Comparison of ENCODE assay signal across 8 mouse cellular contexts in genomic region chr1:164342161-164342560, GRCm38 (mm10). TPM values are rescaled to one million over a fixed set of nuclear protein-coding genes. Genes with fewer than 3 reads are reported as not detected.
DNase-seq lines count a peak whose midpoint lies in the region; ATAC-seq and TF ChIP-seq lines count a peak whose summit lies in the region.

No protein-coding gene starts in this region.

- in situ Hi-C loops in CH12.LX (cut with MboI; ENCODE audit: low pct_ligation_motif_present, low pct_unique_long_range_greater_than_20kb, low sequenced_read_pairs) = no loop called here

- H3K27me3 ChIP-seq in CH12.LX (replicated peaks) = no peaks in the 10 kb centered on the region

- no peak for TF ChIP-seq POLR2A in CH12.LX (IDR thresholded peaks at IDR 0.05; ENCODE audit: low read depth, low read length)

- no peak for TF ChIP-seq EP300 in CH12.LX (IDR thresholded peaks at IDR 0.05; ENCODE audit: low read length)

- no peak overlapping the region for H3K27ac ChIP-seq in CH12.LX (ENCODE audit: insufficient read depth, low read depth)

- H3K9me3 ChIP-seq in CH12.LX (replicated peaks; ENCODE audit: low read length) = no peaks in the 10 kb centered on the region

- no peak overlapping the region for H3K4me2 ChIP-seq in CH12.LX (ENCODE audit: insufficient read depth, low read depth, poor library complexity, severe bottlenecking)

- dilution Hi-C loops in CH12.LX (cut with MboI; ENCODE audit: extremely low pct_ligation_motif_present, extremely low pct_unique_long_range_greater_than_20kb, low sequenced_read_pairs) = no loop called here

- H3K4me3 ChIP-seq in CH12.LX (replicated peaks in 1 of 3; ENCODE audit: low read depth in 2 of 3, low read length in 2 of 3, poor library complexity in 1 of 3) = no peak overlapping the region

- 0 out of 2 replicates have a peak, but pooled peaks have one; percentile 44 for ATAC-seq in megakaryocyte-erythroid progenitor cell, adult 5-6 weeks (replicated peaks; ENCODE audit: low FRiP score, low TSS enrichment, poor library complexity, severe bottlenecking)

- no peak overlapping the region for H3K9ac ChIP-seq in CH12.LX (ENCODE audit: insufficient read depth, low read depth)

- H3K36me3 ChIP-seq in CH12.LX (replicated peaks in 1 of 2; ENCODE audit: control insufficient read depth in 1 of 2, insufficient read depth in 1 of 2, low read length in 1 of 2) = peaks cover 0 to 31% of the 10 kb centered on the region in 2 experiments

- TF ChIP-seq CTCF in CH12.LX (conservative IDR thresholded peaks at IDR 0.05 in 1 of 2, IDR thresholded peaks at IDR 0.05 in 1 of 2; ENCODE audit: low read depth in 2 of 2, low read length in 2 of 2) = peak; percentile 58 to 65

- TF ChIP-seq RAD21 in CH12.LX (IDR thresholded peaks at IDR 0.05; ENCODE audit: low read depth, low read length) = peak; percentile 44

- H3K4me1 ChIP-seq in CH12.LX (ENCODE audit: control insufficient read depth in 1 of 2, insufficient read depth in 2 of 2) = no peaks in the 10 kb centered on the region

- intact Hi-C loops in left cerebral cortex, postnatal 25 days (cut with DNase I) = no loop called here

- peak; percentile 58 for DNase-seq in kidney, adult 18-20 months
- no peak for DNase-seq in kidney, adult 11 months
- DNase-seq in CH12.LX (ENCODE audit: extremely low read depth) = peak; percentile 22
- DNase-seq in adrenal gland, postnatal 36 days = peak; percentile 31 to 43
- no peak for DNase-seq in neural tube, embryonic 10.5 days (ENCODE audit: extremely low spot score, low spot score)
- DNase-seq in left cerebral cortex, postnatal 25 days (ENCODE audit: low spot score in 2 of 2) = no peak
- DNase-seq in cerebellum, postnatal 4 days (ENCODE audit: low spot score in 2 of 2) = no peak

- no peaks in the 10 kb centered on the region for H3K79me2 ChIP-seq in CH12.LX (replicated peaks; ENCODE audit: control insufficient read depth, extremely low read depth, insufficient read depth, poor library complexity, severe bottlenecking)

TF ChIP-seq in CH12.LX, 34 proteins besides CTCF, POLR2A, EP300 and RAD21:
- no peak for TF ChIP-seq UBTF (IDR thresholded peaks at IDR 0.05; ENCODE audit: low read depth, low read length)
- TF ChIP-seq SMC3 (IDR thresholded peaks at IDR 0.05; ENCODE audit: low read depth, low read length) = peak; percentile 40
- no peak for TF ChIP-seq BHLHE40 (IDR thresholded peaks at IDR 0.05; ENCODE audit: low read depth, low read length)
- TF ChIP-seq MXI1 (IDR thresholded peaks at IDR 0.05; ENCODE audit: low read depth, low read length) = no peak

RNA-seq across cellular contexts. Expression of gene Blzf1, which starts 34.9 kb away (rescaled TPM):
- 13.7 and 17.5 TPM in 2 replicates for total RNA-seq in CH12.LX (2012; rRNA removed)
- 21.9 and 22.2 TPM in 2 replicates for total RNA-seq in CH12.LX (2014; rRNA removed)
- polyA plus RNA-seq in CH12.LX (2012; ENCODE audit: insufficient read length, low read depth) = 18.8 and 24.7 TPM in 2 replicates
- 10 to 100 TPM; 30.7 to 30.9 TPM for total RNA-seq in adrenal gland, postnatal 36 days (2021)
- 20.3 and 23.3 TPM in 2 replicates for total RNA-seq in megakaryocyte-erythroid progenitor cell, adult 5-6 weeks (2014; fragmentation: Nextera tagmentation)
- total RNA-seq in megakaryocyte-erythroid progenitor cell, adult 5-6 weeks (2017) = 42.8 and 43.0 TPM in 2 replicates
- total RNA-seq in left cerebral cortex, postnatal 25 days (2021) = 10 to 100 TPM; 26.2 to 28.5 TPM

RNA-seq across cellular contexts. Expression of gene Nme7, which starts 38.2 kb away (rescaled TPM):
- total RNA-seq in CH12.LX (2012; rRNA removed) (23.5 and 28.4 TPM in 2 replicates), CH12.LX (2014; rRNA removed) (33.2 and 35.9 TPM in 2 replicates)
- 25.3 and 29.0 TPM in 2 replicates for polyA plus RNA-seq in CH12.LX (2012; ENCODE audit: insufficient read length, low read depth)
- 10 to 100 TPM; 13.2 to 19.8 TPM for total RNA-seq in adrenal gland, postnatal 36 days (2021)
- total RNA-seq in megakaryocyte-erythroid progenitor cell, adult 5-6 weeks (2014; fragmentation: Nextera tagmentation) = 29.0 and 43.7 TPM in 2 replicates
- 62.6 and 67.7 TPM in 2 replicates for total RNA-seq in megakaryocyte-erythroid progenitor cell, adult 5-6 weeks (2017)
- 10 to 100 TPM; 22.4 to 24.7 TPM for total RNA-seq in left cerebral cortex, postnatal 25 days (2021)

Comparison
In these comparisons a context has a peak if more than half of its experiments do, and no peak if none do; other contexts are left out.
1. DNase-seq: peak in kidney, adult 18-20 months (single experiment), CH12.LX (single experiment) and adrenal gland, postnatal 36 days (2 of 2); none in kidney, adult 11 months (single experiment), neural tube, embryonic 10.5 days (single experiment), left cerebral cortex, postnatal 25 days (0 of 2) and cerebellum, postnatal 4 days (0 of 2).